Mouse (Mus musculus) thymus, postnatal 10 days (tissue): ENCODE measurements around the gene Wbp2.
"Not testable (repeated sequence)": the region's sequence is repeated elsewhere in the genome, so short reads cannot be mapped to it uniquely, and the experiment has no call there.

ENCODE experiments used
- DNase-seq, 2 experiments: peaks; one replicate each; pipeline ENCODE4 v3.0.0; 2021; ENCODE audit warnings: low spot score in 2 of 2

The Wbp2 gene

GRCm38 (mm10) chr11:116109441-116110081 lies 22.8 kb upstream of the Wbp2 start:
- no peak for DNase-seq

GRCm38 (mm10) chr11:116108464-116109137 lies 21.8 kb upstream of the Wbp2 start:
- no peak for DNase-seq

GRCm38 (mm10) chr11:116107777-116108285 lies 21.0 kb upstream of the Wbp2 start:
- no peak for DNase-seq

GRCm38 (mm10) chr11:116106963-116107776 lies 20.4 kb upstream of the Wbp2 start:
- DNase-seq, result no peak

GRCm38 (mm10) chr11:116106154-116106962 lies 19.6 kb upstream of the Wbp2 start:
- DNase-seq, result no peak

- DNase-seq, result no peak
These were observed 18.3 kb upstream of the Wbp2 start for GRCm38 (mm10) chr11:116105065-116105464.

GRCm38 (mm10) chr11:116104006-116104646 lies 17.3 kb upstream of the Wbp2 start:
- no peak for DNase-seq

- no peak for DNase-seq
These were observed 16.8 kb upstream of the Wbp2 start for GRCm38 (mm10) chr11:116103572-116103971.

GRCm38 (mm10) chr11:116102472-116102871 lies 15.7 kb upstream of the Wbp2 start:
- DNase-seq, result no peak

- DNase-seq, result no peak
These were observed 15.2 kb upstream of the Wbp2 start for GRCm38 (mm10) chr11:116101931-116102381.

- no peak for DNase-seq
These were observed 14.0 kb upstream of the Wbp2 start for GRCm38 (mm10) chr11:116100839-116101238.

GRCm38 (mm10) chr11:116100385-116100784 lies 13.6 kb upstream of the Wbp2 start:
- DNase-seq, result no peak

GRCm38 (mm10) chr11:116099462-116099861 lies 12.7 kb upstream of the Wbp2 start:
- no peak for DNase-seq

GRCm38 (mm10) chr11:116098711-116099460 lies 12.1 kb upstream of the Wbp2 start:
- no peak for DNase-seq

- no peak for DNase-seq
These were observed 9.7 kb upstream of the Wbp2 start for GRCm38 (mm10) chr11:116096213-116097108.

GRCm38 (mm10) chr11:116095573-116095972 lies 8.8 kb upstream of the Wbp2 start:
- no peak for DNase-seq

GRCm38 (mm10) chr11:116093771-116094565 lies 7.2 kb upstream of the Wbp2 start:
- DNase-seq, result no peak

GRCm38 (mm10) chr11:116092959-116093358 lies 6.2 kb upstream of the Wbp2 start:
- not testable (repeated sequence) for DNase-seq
